24 mouse cellular contexts compared by ENCODE assay signal in the genomic region with DNA sequence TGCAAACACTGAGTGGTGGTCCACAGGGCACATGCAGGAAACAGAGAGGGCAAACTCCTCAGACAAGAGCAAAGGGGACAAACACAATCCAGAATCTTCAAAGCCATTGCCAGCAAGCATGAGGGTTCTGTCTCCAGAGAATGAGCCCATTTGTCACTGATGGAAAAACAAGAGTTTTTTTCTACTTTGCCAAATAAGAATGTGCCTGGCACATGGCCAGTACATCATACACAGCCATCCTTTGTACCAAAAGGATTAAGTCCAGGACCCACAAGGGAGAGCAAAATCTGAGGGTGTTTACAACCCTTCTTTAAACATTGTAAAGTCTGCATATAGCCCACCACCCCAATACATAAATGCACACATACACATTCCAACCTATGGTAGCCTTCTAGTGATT.
DNase-seq lines count a peak whose midpoint lies in the region; ATAC-seq and TF ChIP-seq lines count a peak whose summit lies in the region.
"Had no signal": no experiment of that assay in that cellular context is flagged by ENCODE, and none has a peak within 500 bp of the region (broad histone marks: within the 10 kb centered on the region; RNA-seq: fewer than 3 reads in every experiment).

No protein-coding gene starts in this region.

- H3K27me3 ChIP-seq in hindbrain, embryonic 13.5 days: peaks cover 11% of the 10 kb centered on the region
- H3K27me3 ChIP-seq in hindbrain, embryonic 16.5 days (replicated peaks; ENCODE audit: control insufficient read depth, insufficient read depth, low read length): no peaks in the 10 kb centered on the region
- no peaks in the 10 kb centered on the region for H3K27me3 ChIP-seq in lung, embryonic 14.5 days (ENCODE audit: insufficient read depth, low read length)
- H3K27me3 ChIP-seq: embryonic facial prominence, embryonic 13.5 days; forebrain, embryonic 13.5 days; heart, embryonic 13.5 days; liver, embryonic 13.5 days; lung, embryonic 15.5 days had no signal

- no peaks in the 10 kb centered on the region for H3K9me3 ChIP-seq in hindbrain, embryonic 13.5 days
- H3K9me3 ChIP-seq in hindbrain, embryonic 16.5 days (ENCODE audit: control insufficient read depth, low read length): no peaks in the 10 kb centered on the region
- H3K9me3 ChIP-seq in lung, embryonic 14.5 days (ENCODE audit: low read depth, low read length): no peaks in the 10 kb centered on the region
- H3K9me3 ChIP-seq: embryonic facial prominence, embryonic 13.5 days; forebrain, embryonic 13.5 days; heart, embryonic 13.5 days; liver, embryonic 13.5 days; lung, embryonic 15.5 days; megakaryocyte, embryonic 14.5 days; neural tube, embryonic 15.5 days had no signal

- H3K4me2 ChIP-seq in hindbrain, embryonic 13.5 days: no peak overlapping the region
- no peak overlapping the region for H3K4me2 ChIP-seq in hindbrain, embryonic 16.5 days (ENCODE audit: low read length)
- no peak overlapping the region for H3K4me2 ChIP-seq in lung, embryonic 14.5 days
- H3K4me2 ChIP-seq: embryonic facial prominence, embryonic 13.5 days; forebrain, embryonic 13.5 days; heart, embryonic 13.5 days; liver, embryonic 13.5 days; lung, embryonic 15.5 days; neural tube, embryonic 15.5 days had no signal

- peak; percentile 9 for DNase-seq in embryo, embryonic 10.5 days (ENCODE audit: low spot score)
- no peak for DNase-seq in embryo, embryonic 10 days (ENCODE audit: low spot score)
- peak; percentile 69 for DNase-seq in lung, embryonic 14.5 days
- DNase-seq in lung, adult 18-20 months: no peak
- peak; percentile 15 for DNase-seq in adipocyte (ENCODE audit: low spot score)
- DNase-seq in urinary bladder, postnatal 10 days (ENCODE audit: low spot score): no peak
- DNase-seq: adrenal gland, postnatal 14 days; cerebellum, adult 11 months; gastrocnemius, postnatal 10 days; heart, postnatal 14 days; kidney, postnatal 25 days; liver, embryonic 13.5 days; lung, postnatal 36 days; right cerebral cortex, postnatal 4 days; thymus, postnatal 25 days had no signal

- H3K9ac ChIP-seq in hindbrain, embryonic 13.5 days: no peak overlapping the region
- H3K9ac ChIP-seq in hindbrain, embryonic 16.5 days (ENCODE audit: low read depth, low read length): no peak overlapping the region
- H3K9ac ChIP-seq in lung, embryonic 14.5 days: no peak overlapping the region
- H3K9ac ChIP-seq: embryonic facial prominence, embryonic 13.5 days; forebrain, embryonic 13.5 days; heart, embryonic 13.5 days; liver, embryonic 13.5 days; lung, embryonic 15.5 days; neural tube, embryonic 15.5 days had no signal

- TF ChIP-seq CTCF in lung, embryonic 14.5 days (IDR thresholded peaks at IDR 0.05; ENCODE audit: low read depth): no peak

- 0 out of 2 replicates have a peak overlapping the region, but pooled peaks have one; percentile 35 for H3K27ac ChIP-seq in hindbrain, embryonic 13.5 days
- H3K27ac ChIP-seq in hindbrain, embryonic 16.5 days (ENCODE audit: low read depth, low read length): no peak overlapping the region
- H3K27ac ChIP-seq in lung, embryonic 14.5 days (ENCODE audit: low read depth): no peak overlapping the region
- H3K27ac ChIP-seq: embryonic facial prominence, embryonic 13.5 days; forebrain, embryonic 13.5 days; heart, embryonic 13.5 days; liver, embryonic 13.5 days; lung, embryonic 15.5 days; neural tube, embryonic 15.5 days had no signal

- H3K4me3 ChIP-seq in hindbrain, embryonic 13.5 days: no peak overlapping the region
- H3K4me3 ChIP-seq in hindbrain, embryonic 16.5 days (ENCODE audit: low read length): no peak overlapping the region
- H3K4me3 ChIP-seq in lung, embryonic 14.5 days (ENCODE audit: low read depth, low read length): no peak overlapping the region
- H3K4me3 ChIP-seq: embryonic facial prominence, embryonic 13.5 days; forebrain, embryonic 13.5 days; heart, embryonic 13.5 days; liver, embryonic 13.5 days; lung, embryonic 15.5 days; megakaryocyte, embryonic 14.5 days; neural tube, embryonic 15.5 days had no signal

- ATAC-seq in hindbrain, embryonic 13.5 days (ENCODE audit: low FRiP score): no peak
- ATAC-seq in hindbrain, embryonic 16.5 days: no peak
- ATAC-seq in lung, embryonic 14.5 days (ENCODE audit: insufficient read depth): no peak
- ATAC-seq: forebrain, embryonic 13.5 days; intestine, postnatal 0 days had no signal

- H3K4me1 ChIP-seq in hindbrain, embryonic 13.5 days (replicated peaks): peaks cover 28% of the 10 kb centered on the region
- no peaks in the 10 kb centered on the region for H3K4me1 ChIP-seq in hindbrain, embryonic 16.5 days (ENCODE audit: control insufficient read depth, insufficient read depth, low read depth, low read length)
- H3K4me1 ChIP-seq in lung, embryonic 14.5 days (ENCODE audit: insufficient read depth): no peaks in the 10 kb centered on the region; the same call in 1 of the 2 replicates
- H3K4me1 ChIP-seq: heart, embryonic 13.5 days; liver, embryonic 13.5 days had no signal

- H3K36me3 ChIP-seq in hindbrain, embryonic 13.5 days: no peaks in the 10 kb centered on the region
- no peaks in the 10 kb centered on the region for H3K36me3 ChIP-seq in hindbrain, embryonic 16.5 days (ENCODE audit: control insufficient read depth, insufficient read depth, low read length)
- no peaks in the 10 kb centered on the region for H3K36me3 ChIP-seq in lung, embryonic 14.5 days (ENCODE audit: insufficient read depth)
- H3K36me3 ChIP-seq: embryonic facial prominence, embryonic 13.5 days; heart, embryonic 13.5 days; liver, embryonic 13.5 days; lung, embryonic 15.5 days; neural tube, embryonic 15.5 days had no signal

Comparison
In these comparisons a context has a peak if more than half of its experiments do, and no peak if none do; other contexts are left out.
1. DNase-seq: peak in embryo, embryonic 10.5 days (single experiment), lung, embryonic 14.5 days (single experiment) and adipocyte (single experiment); none in embryo, embryonic 10 days (single experiment), lung, adult 18-20 months (0 of 2) and urinary bladder, postnatal 10 days (single experiment).